Mouse (Mus musculus): ENCODE data around the gene Ly6g5c. TPM values are rescaled to one million over a fixed set of nuclear protein-coding genes. Genes with fewer than 3 reads are reported as not detected.
A peak's percentile ranks its signal among the peaks of the same experiment; 100 is the strongest.

Ly6g5c gene
- polyA plus RNA-seq, 1 experiment from 2014 or later: not detected

DNA sequence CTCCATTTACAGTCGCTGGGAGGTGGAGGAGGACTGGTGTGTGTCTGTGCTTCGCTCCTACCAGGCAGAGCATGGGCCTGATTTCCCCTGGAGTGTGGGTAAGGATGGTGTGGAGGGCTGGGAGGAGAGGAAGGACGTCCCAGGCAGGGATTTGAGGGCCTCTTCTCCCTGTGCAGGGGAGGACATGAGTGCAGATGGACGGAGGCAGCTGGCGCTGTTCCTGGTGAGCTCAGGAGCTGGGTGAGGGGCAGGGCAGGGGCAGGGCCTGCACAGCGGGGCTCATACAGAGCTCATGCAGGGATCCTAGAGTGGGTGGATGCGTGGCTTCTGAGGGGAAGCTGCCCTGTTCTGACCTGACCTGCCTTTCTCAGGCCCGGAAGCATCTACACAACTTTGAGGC lies 5.8 kb upstream of the Ly6g5c start:
- no peak overlapping the region for H3K4me3 ChIP-seq (ENCODE audit: low read depth, low read length)

DNA sequence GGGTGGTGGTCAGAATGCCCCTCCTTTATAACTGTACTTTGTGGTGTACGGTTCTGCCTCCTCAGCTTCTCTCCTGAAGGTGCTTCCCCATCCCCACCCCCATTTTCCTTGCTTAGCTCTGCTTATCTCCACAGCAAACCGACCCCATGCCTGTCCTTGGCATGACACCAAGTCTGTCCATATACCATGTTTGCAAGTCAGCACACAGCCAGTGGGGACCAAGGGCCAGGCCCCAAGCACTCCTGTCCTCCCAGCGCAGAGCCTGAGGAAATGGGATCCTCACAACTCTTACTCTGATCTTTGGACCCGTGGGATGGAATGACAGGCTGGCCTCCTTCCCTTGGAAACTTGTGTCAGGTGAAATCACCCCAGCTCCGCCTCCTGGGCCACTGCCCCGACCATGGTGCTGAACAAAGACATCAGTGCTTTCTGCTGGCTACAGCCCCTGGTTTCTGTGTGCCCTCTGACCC lies 4.8 kb upstream of the Ly6g5c start:
- Histone ChIP-seq H3K27me3 (ENCODE audit: control insufficient read depth, insufficient read depth, low read depth, low read length) (no peaks in the 10 kb centered on the region), H3K36me3 (ENCODE audit: control insufficient read depth, insufficient read depth) (peaks cover 29% of the 10 kb centered on the region), H3K9ac (ENCODE audit: low read depth, low read length) (no peak overlapping the region; the same call in 1 of the 2 replicates), H3K4me1 (ENCODE audit: control insufficient read depth, low read depth, low read length) (peaks cover 38% of the 10 kb centered on the region), H3K4me3 (ENCODE audit: low read depth, low read length) (no peak overlapping the region), H3K9me3 (replicated peaks; ENCODE audit: control insufficient read depth, low read length) (no peaks in the 10 kb centered on the region), H3K27ac (ENCODE audit: low read length) (peak overlapping the region; percentile 83), H3K4me2 (ENCODE audit: low read depth, low read length) (no peak overlapping the region; the same call in 1 of the 2 replicates)
- ATAC-seq (ENCODE audit: low read depth): peak; percentile 30
- WGBS (ENCODE audit: insufficient replicate concordance): 43% methylated on average over 6 of the region's 6 CpGs

More for the DNA sequence above, 5.8 kb upstream of the Ly6g5c start:
- no peak overlapping the region for H3K4me2 ChIP-seq (ENCODE audit: low read depth, low read length)
- no peak overlapping the region for H3K9ac ChIP-seq (ENCODE audit: low read depth, low read length)
- H3K9me3 ChIP-seq (replicated peaks; ENCODE audit: control insufficient read depth, low read length): no peaks in the 10 kb centered on the region
- H3K36me3 ChIP-seq (ENCODE audit: control insufficient read depth, insufficient read depth): peaks cover 38% of the 10 kb centered on the region
- no peak for ATAC-seq (ENCODE audit: low read depth)
- H3K27ac ChIP-seq (ENCODE audit: low read length): peak overlapping the region; percentile 49; the same call in 1 of the 2 replicates
- H3K27me3 ChIP-seq (ENCODE audit: control insufficient read depth, insufficient read depth, low read depth, low read length): no peaks in the 10 kb centered on the region
- H3K4me1 ChIP-seq (ENCODE audit: control insufficient read depth, low read depth, low read length): peaks cover 38% of the 10 kb centered on the region
- 76% methylated on average over 8 of the region's 8 CpGs for WGBS (ENCODE audit: insufficient replicate concordance)

DNA sequence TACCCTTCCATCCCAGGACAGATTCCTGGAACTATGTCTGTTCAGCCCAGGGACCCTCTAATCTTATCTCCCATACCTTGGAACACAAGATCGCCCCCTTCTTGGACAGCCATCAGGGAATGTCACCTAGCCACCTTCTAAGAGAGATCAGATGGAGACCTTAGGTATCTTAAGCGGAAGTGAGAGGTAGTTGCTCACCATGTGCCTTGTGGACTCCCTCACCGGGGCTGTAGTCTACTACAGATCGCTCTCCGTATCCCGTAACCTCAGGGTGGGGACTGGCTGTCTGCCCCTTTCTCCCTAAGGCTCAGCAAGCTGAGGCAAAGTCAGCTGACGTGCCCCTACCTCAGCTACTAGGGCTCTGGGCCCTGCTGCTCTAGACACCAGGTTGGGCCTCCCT lies 4.0 kb upstream of the Ly6g5c start:
- peaks cover 27% of the 10 kb centered on the region for H3K36me3 ChIP-seq (ENCODE audit: control insufficient read depth, insufficient read depth)
- 66% methylated on average over 7 of the region's 7 CpGs for WGBS (ENCODE audit: insufficient replicate concordance)
- peak overlapping the region; percentile 83 for H3K27ac ChIP-seq (ENCODE audit: low read length)

DNA sequence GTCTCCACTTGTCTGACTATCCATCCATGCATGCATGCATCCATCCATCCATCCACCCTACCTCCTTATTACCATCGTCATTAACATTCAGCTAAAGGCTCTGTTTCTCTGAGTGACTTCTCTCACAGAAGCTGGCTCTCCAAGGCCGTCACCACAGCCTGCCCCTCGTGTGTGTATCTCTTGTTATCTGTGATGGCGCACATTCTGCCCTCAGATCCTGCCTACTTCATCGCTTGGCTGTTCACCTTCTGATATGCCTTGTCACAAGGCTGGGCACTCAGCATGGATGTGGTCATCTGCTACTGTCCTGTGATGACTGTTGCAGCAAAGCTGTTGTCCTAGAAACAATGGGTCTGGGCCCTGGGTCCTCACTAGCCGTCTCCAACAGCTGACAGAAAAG lies 3.3 kb upstream of the Ly6g5c start:
- H3K36me3 ChIP-seq (ENCODE audit: control insufficient read depth, insufficient read depth): peaks cover 23% of the 10 kb centered on the region
- no peak overlapping the region for H3K4me3 ChIP-seq (ENCODE audit: low read depth, low read length)
- H3K27ac ChIP-seq (ENCODE audit: low read length): peak overlapping the region; percentile 83
- H3K27me3 ChIP-seq (ENCODE audit: control insufficient read depth, insufficient read depth, low read depth, low read length): no peaks in the 10 kb centered on the region
- peak; percentile 88 for ATAC-seq (ENCODE audit: low read depth)
- no peaks in the 10 kb centered on the region for H3K9me3 ChIP-seq (replicated peaks; ENCODE audit: control insufficient read depth, low read length)
- H3K4me2 ChIP-seq (ENCODE audit: low read depth, low read length): peak overlapping the region; percentile 46
- H3K9ac ChIP-seq (ENCODE audit: low read depth, low read length): peak overlapping the region; percentile 43; the same call in 1 of the 2 replicates
- 32% methylated on average over 6 of the region's 6 CpGs for WGBS (ENCODE audit: insufficient replicate concordance)
- H3K4me1 ChIP-seq (ENCODE audit: control insufficient read depth, low read depth, low read length): peaks cover 38% of the 10 kb centered on the region

More for the DNA sequence above, 4.0 kb upstream of the Ly6g5c start:
- ATAC-seq (ENCODE audit: low read depth): no peak
- no peaks in the 10 kb centered on the region for H3K9me3 ChIP-seq (replicated peaks; ENCODE audit: control insufficient read depth, low read length)
- no peak overlapping the region for H3K4me3 ChIP-seq (ENCODE audit: low read depth, low read length)
- peak overlapping the region; percentile 43 for H3K9ac ChIP-seq (ENCODE audit: low read depth, low read length)
- H3K4me2 ChIP-seq (ENCODE audit: low read depth, low read length): peak overlapping the region; percentile 46; the same call in 1 of the 2 replicates
- no peaks in the 10 kb centered on the region for H3K27me3 ChIP-seq (ENCODE audit: control insufficient read depth, insufficient read depth, low read depth, low read length)
- H3K4me1 ChIP-seq (ENCODE audit: control insufficient read depth, low read depth, low read length): peaks cover 38% of the 10 kb centered on the region

DNA sequence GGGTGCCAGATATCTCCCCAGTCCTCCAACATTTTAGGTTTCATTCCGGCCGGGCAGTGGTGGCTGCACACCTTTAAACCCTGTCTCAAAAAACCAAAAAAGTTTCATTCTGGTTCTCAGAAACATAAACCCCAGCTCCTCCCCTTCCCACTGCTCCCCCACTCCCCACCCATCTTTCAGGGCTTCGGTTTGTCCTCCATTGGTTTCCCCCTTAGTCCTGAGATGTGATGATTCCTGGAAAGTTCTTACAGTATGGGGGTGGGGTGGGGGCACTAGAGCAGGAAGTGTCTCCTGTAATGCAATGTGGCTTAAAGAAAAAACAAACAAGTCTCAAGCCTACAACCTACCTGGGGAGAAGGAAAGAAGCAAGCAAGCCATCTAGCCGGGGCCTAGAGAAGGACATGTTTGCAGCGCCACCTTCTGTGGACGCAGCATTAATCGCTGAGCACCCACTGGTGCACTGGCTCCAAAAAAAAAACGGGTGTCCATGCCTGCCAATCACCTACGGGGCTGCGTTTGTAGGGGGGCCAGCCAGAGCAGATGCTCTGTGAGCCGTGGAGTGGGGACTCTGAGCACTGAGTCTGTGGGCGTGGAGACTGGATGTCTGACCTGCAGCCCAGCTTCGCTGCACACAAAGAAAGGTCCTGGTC lies 2.2 kb upstream of the Ly6g5c start:
- peaks cover 18% of the 10 kb centered on the region for H3K36me3 ChIP-seq (ENCODE audit: control insufficient read depth, insufficient read depth)
- H3K4me3 ChIP-seq (ENCODE audit: low read depth, low read length): no peak overlapping the region
- 0 out of 2 replicates have a peak overlapping the region, but pooled peaks have one; percentile 9 for H3K4me2 ChIP-seq (ENCODE audit: low read depth, low read length)
- H3K9me3 ChIP-seq (replicated peaks; ENCODE audit: control insufficient read depth, low read length): no peaks in the 10 kb centered on the region
- H3K27ac ChIP-seq (ENCODE audit: low read length): peak overlapping the region; percentile 70
- WGBS (ENCODE audit: insufficient replicate concordance): 25% methylated on average over 13 of the region's 13 CpGs
- no peak for ATAC-seq (ENCODE audit: low read depth)
- peak overlapping the region; percentile 21; the same call in 1 of the 2 replicates for H3K9ac ChIP-seq (ENCODE audit: low read depth, low read length)
- H3K27me3 ChIP-seq (ENCODE audit: control insufficient read depth, insufficient read depth, low read depth, low read length): no peaks in the 10 kb centered on the region
- H3K4me1 ChIP-seq (ENCODE audit: control insufficient read depth, low read depth, low read length): peaks cover 38% of the 10 kb centered on the region

DNA sequence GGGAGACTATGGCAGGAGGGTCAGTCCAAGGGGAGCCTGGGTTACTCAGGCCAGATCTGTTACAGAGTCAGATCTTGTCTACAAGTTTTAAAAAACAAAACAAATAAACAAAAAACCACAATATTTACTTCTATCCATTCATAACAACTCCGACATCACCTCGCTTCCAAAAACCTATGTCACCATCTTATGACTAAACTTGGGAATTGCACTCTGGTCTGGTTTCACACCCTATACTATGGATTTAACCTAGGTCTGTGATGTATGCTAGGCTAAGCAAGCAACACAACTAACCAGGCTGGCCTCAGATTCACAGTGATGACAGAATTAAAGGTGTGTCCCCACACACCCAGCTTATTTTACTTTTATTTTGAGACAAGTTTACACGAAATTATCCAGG lies 1.6 kb upstream of the Ly6g5c start:
- H3K4me3 ChIP-seq (ENCODE audit: low read depth, low read length): no peak overlapping the region
- WGBS (ENCODE audit: insufficient replicate concordance): 60% methylated on average over 3 of the region's 3 CpGs

DNA sequence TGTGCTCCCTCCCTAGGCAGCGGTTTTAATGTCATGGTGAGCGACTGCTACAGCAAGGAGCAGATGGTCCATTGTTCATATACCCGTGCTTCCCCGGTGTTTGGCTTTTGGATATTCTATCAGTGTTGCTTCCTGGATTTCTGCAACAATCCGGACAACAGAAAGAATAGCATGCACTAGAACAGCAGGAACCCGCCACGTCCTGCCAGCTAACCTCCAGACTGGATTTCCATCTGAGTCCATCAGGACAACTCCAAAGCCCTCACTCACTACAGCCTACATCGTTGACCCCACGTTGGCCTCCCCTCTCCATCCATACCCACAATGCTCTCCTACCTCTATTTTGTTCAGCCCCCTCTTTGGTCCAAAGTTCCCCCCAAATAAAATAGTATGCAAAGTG lies 3.7 kb downstream of the Ly6g5c start:
- H3K4me1 ChIP-seq (ENCODE audit: control insufficient read depth, low read depth, low read length): no peaks in the 10 kb centered on the region
- peaks cover 6% of the 10 kb centered on the region for H3K36me3 ChIP-seq (ENCODE audit: control insufficient read depth, insufficient read depth)
- no peak overlapping the region for H3K4me2 ChIP-seq (ENCODE audit: low read depth, low read length)
- H3K9ac ChIP-seq (ENCODE audit: low read depth, low read length): no peak overlapping the region
- no peak overlapping the region for H3K27ac ChIP-seq (ENCODE audit: low read length)
- no peaks in the 10 kb centered on the region for H3K27me3 ChIP-seq (ENCODE audit: control insufficient read depth, insufficient read depth, low read depth, low read length)
- no peak for ATAC-seq (ENCODE audit: low read depth)
- H3K4me3 ChIP-seq (ENCODE audit: low read depth, low read length): no peak overlapping the region
- WGBS (ENCODE audit: insufficient replicate concordance): 62% methylated on average over 9 of the region's 9 CpGs
- no peaks in the 10 kb centered on the region for H3K9me3 ChIP-seq (replicated peaks; ENCODE audit: control insufficient read depth, low read length)

More for the DNA sequence above, 1.6 kb upstream of the Ly6g5c start:
- Histone ChIP-seq H3K27ac (ENCODE audit: low read length) (no peak overlapping the region), H3K27me3 (ENCODE audit: control insufficient read depth, insufficient read depth, low read depth, low read length) (no peaks in the 10 kb centered on the region), H3K4me2 (ENCODE audit: low read depth, low read length) (no peak overlapping the region), H3K9ac (ENCODE audit: low read depth, low read length) (no peak overlapping the region), H3K4me1 (ENCODE audit: control insufficient read depth, low read depth, low read length) (peaks cover 38% of the 10 kb centered on the region), H3K36me3 (ENCODE audit: control insufficient read depth, insufficient read depth) (peaks cover 11% of the 10 kb centered on the region), H3K9me3 (replicated peaks; ENCODE audit: control insufficient read depth, low read length) (no peaks in the 10 kb centered on the region)
- no peak for ATAC-seq (ENCODE audit: low read depth)

DNA sequence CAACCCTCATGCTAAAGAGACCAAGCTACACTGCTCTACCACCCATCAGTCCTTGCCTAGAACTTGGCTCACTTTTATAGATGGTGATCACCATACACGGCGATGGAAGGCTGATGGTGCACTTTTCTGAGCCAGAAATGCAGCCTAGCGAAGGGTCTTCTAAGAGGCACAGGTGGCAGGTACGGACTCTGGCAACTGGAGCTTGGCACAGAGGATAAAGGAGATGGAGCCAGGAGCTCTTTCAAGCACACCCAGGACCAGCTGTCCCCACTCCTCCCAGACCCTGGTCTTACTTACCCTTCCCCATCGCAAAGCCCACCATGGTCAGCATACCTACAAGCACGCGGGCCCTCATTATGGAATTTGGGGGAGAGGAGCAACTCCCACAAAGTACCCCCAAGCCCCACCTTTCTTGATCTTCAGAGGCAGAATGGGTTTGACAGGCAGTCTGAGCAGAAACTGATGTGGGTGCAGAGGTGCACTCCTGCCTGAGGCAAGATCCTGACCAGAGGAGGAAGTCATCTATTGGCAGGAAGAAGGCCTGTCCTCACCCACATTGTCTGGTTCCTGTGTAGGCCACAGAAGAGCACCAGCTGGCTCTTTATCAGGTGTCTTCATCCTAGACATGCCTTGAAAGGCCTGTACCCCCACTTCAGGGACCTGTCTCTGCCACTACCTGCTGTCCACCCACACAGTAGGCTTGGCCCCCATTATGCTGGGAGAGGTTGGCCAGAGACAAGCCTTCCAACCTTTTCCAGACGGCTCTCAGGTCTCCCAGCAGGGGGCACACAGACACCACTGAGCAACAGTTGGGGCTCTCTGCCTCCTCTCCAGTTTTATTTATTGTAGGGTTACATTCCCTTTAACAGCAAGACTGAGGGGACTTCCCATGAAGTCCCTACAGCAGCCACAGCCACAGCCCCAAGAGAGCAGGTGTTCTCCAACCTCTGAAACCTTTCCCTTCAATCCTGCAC lies 7.3 kb downstream of the Ly6g5c start, which contains the start of gene Ly6g5b:
Gene Ly6g5b (minus strand): TSS at position 383 of the 974 bp plus-strand sequence.
- 0 out of 2 replicates have a peak, but pooled peaks have one; percentile 17 for ATAC-seq (ENCODE audit: low read depth)
- no peaks in the 10 kb centered on the region for H3K27me3 ChIP-seq (ENCODE audit: control insufficient read depth, insufficient read depth, low read depth, low read length)
- no peaks in the 10 kb centered on the region for H3K9me3 ChIP-seq (replicated peaks; ENCODE audit: control insufficient read depth, low read length)
- no peak within 1 kb of the TSS for H3K4me3 ChIP-seq (ENCODE audit: low read depth, low read length)
- H3K36me3 ChIP-seq (ENCODE audit: control insufficient read depth, insufficient read depth): peaks cover 21% of the 10 kb centered on the region
- no peak within 1 kb of the TSS for H3K27ac ChIP-seq (ENCODE audit: low read length)
- no peak within 1 kb of the TSS for H3K9ac ChIP-seq (ENCODE audit: low read depth, low read length)
- no peak within 1 kb of the TSS for H3K4me2 ChIP-seq (ENCODE audit: low read depth, low read length)
- WGBS (ENCODE audit: insufficient replicate concordance): 71% methylated on average over 8 of the region's 8 CpGs
- H3K4me1 ChIP-seq (ENCODE audit: control insufficient read depth, low read depth, low read length): peaks cover 6% of the 10 kb centered on the region
